Mouse (Mus musculus) adrenal gland, postnatal 4 days (tissue): ENCODE results near the gene Gm44503. TPM values are rescaled to one million over a fixed set of nuclear protein-coding genes. Genes with fewer than 3 reads are reported as not detected.

ENCODE experiments used
- DNase-seq, 2 experiments: peaks; one replicate each; pipeline ENCODE4 v3.0.0; 2021 to 2022; ENCODE audit warnings: low spot score in 2 of 2, mixed read lengths in 2 of 2
- total RNA-seq, 2 experiments: library from RNA; stranded (reverse); gene quantifications; 2 replicates each; pipeline ENCODE4 v1.2.3; 2021

Gene Gm44503
- total RNA-seq, 2 experiments from 2014 or later: not detected

- no peak for DNase-seq
These were observed 62.0 kb downstream of the Gm44503 start for GRCm38 (mm10) chr9:73020566-73021097.

- no peak for DNase-seq
These were observed 67.4 kb downstream of the Gm44503 start for GRCm38 (mm10) chr9:73025818-73026636.

- DNase-seq: no peak
These were observed 71.8 kb downstream of the Gm44503 start for GRCm38 (mm10) chr9:73030443-73030842.

- no peak for DNase-seq
These were observed 72.8 kb downstream of the Gm44503 start for GRCm38 (mm10) chr9:73031421-73031820.

- no peak for DNase-seq
These were observed 74.8 kb downstream of the Gm44503 start for GRCm38 (mm10) chr9:73033406-73033805.

- peak; percentile 75 to 89 for DNase-seq
These were observed 80.7 kb downstream of the Gm44503 start for GRCm38 (mm10) chr9:73039222-73039945.

- DNase-seq: no peak
These were observed 81.4 kb downstream of the Gm44503 start, which contains the start of gene Pigb for GRCm38 (mm10) chr9:73040080-73040479. Gene Pigb, minus strand, starts transcription at chr9:73040378.

GRCm38 (mm10) chr9:73044146-73045079 is 85.8 kb downstream of the Gm44503 start, which contains the start of gene Rab27a:
Gene Rab27a, plus strand, starts transcription at chr9:73044854.
- DNase-seq: peak; percentile 55 to 72

GRCm38 (mm10) chr9:73045204-73045603 is 86.6 kb downstream of the Gm44503 start:
- DNase-seq: no peak

GRCm38 (mm10) chr9:73045711-73046110 is 87.1 kb downstream of the Gm44503 start:
- DNase-seq: no peak

GRCm38 (mm10) chr9:73047906-73048305 is 89.3 kb downstream of the Gm44503 start:
- DNase-seq: no peak

GRCm38 (mm10) chr9:73048927-73049326 is 90.3 kb downstream of the Gm44503 start:
- no peak for DNase-seq

GRCm38 (mm10) chr9:73049833-73050232 is 91.2 kb downstream of the Gm44503 start:
- no peak for DNase-seq

- DNase-seq: no peak
These were observed 92.0 kb downstream of the Gm44503 start for GRCm38 (mm10) chr9:73050606-73051005.

GRCm38 (mm10) chr9:73055441-73055911 is 96.8 kb downstream of the Gm44503 start:
- DNase-seq: no peak

GRCm38 (mm10) chr9:73059224-73059623 is 100.6 kb downstream of the Gm44503 start:
- no peak for DNase-seq

GRCm38 (mm10) chr9:73063621-73064290 is 105.1 kb downstream of the Gm44503 start:
- no peak for DNase-seq
